Mouse (Mus musculus): Measurements from ENCODE around the gene Crb3. TPM values are rescaled to one million over a fixed set of nuclear protein-coding genes. Genes with fewer than 3 reads are reported as not detected.

The Crb3 gene
- polyA plus RNA-seq, 1 experiment, result 53.5 TPM

DNA sequence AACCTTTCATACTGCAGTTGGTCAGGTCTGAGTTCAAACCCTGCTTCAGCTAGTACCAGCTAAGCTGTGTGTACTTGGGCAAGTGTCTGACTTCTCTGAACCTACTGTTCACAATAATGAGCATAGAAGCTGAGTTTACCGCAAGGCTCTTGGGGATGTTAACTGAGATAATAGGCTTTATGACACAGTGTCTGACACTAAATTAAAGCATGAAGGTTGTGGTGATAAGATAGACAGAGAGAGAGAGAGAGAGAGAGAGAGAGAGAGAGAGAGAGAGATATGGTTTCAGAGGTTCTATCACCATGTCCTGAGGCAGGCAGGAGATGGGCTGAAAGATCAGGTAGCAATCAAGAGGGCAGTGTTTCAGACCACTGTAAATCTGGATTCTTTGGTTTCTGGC is 51.1 kb downstream of the Crb3 start:
- Histone ChIP-seq H3K27ac (ENCODE audit: insufficient read depth, low read length) (no peak overlapping the region), H3K4me3 (ENCODE audit: low read depth, low read length) (no peak overlapping the region), H3K9ac (ENCODE audit: low read depth, poor library complexity, severe bottlenecking) (no peak overlapping the region), H3K27me3 (ENCODE audit: control insufficient read depth, insufficient read depth, low read length, poor library complexity, severe bottlenecking) (peaks cover 4% of the 10 kb centered on the region; the same call in 1 of the 2 replicates), H3K36me3 (ENCODE audit: control insufficient read depth, insufficient read depth, low read length, poor library complexity, severe bottlenecking) (no peaks in the 10 kb centered on the region), H3K9me3 (replicated peaks; ENCODE audit: control insufficient read depth, insufficient read depth, low read length, poor library complexity, severe bottlenecking) (no peaks in the 10 kb centered on the region), H3K4me1 (ENCODE audit: control insufficient read depth, insufficient read depth, low read length) (no peaks in the 10 kb centered on the region)
- TF ChIP-seq CTCF (IDR thresholded peaks at IDR 0.05; ENCODE audit: low read depth, low read length) (no peak), EP300 (IDR thresholded peaks at IDR 0.05; ENCODE audit: insufficient read depth, low read depth, low read length) (no peak), POLR2A (IDR thresholded peaks at IDR 0.05; ENCODE audit: insufficient read depth, low read length) (no peak)

DNA sequence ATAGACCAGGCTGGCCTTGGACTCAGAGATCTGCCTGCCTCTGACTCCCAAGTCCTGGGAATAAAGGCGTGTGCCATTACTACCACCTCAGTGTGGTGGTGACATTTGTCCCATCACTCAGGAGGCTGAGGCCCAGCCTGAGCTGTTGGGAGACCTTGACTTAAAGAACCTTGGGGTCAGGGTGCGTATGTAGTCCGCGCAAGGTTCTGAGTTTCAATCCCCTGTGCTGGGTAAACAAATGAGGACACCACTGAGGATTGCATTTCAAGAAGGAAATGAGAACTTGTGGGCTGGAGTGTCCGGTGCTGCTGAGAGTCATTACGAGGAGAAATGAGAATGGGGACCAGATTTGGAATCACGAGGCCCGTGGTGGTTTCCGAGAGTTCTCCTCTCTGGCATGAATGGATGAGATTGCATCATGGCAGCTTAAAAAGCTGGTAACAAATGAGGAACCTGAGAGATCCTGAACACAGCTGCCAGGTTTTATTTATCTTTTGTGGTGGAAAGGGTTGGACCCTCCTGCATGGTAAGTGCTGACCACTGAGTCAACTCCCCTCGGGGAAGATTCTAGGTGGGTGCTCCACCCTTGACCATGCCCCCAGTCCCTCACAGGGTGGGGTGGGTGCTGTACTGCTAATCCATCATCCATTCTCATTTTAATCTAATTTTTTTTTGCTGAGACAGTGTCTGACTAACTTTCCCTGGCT is 54.0 kb downstream of the Crb3 start:
- H3K4me3 ChIP-seq (ENCODE audit: low read depth, low read length), result no peak overlapping the region
- H3K9ac ChIP-seq (ENCODE audit: low read depth, poor library complexity, severe bottlenecking), result no peak overlapping the region
- no peaks in the 10 kb centered on the region for H3K27me3 ChIP-seq (ENCODE audit: control insufficient read depth, insufficient read depth, low read length, poor library complexity, severe bottlenecking)
- no peaks in the 10 kb centered on the region for H3K36me3 ChIP-seq (ENCODE audit: control insufficient read depth, insufficient read depth, low read length, poor library complexity, severe bottlenecking)
- H3K4me1 ChIP-seq (ENCODE audit: control insufficient read depth, insufficient read depth, low read length), result no peaks in the 10 kb centered on the region
- TF ChIP-seq EP300 (IDR thresholded peaks at IDR 0.05; ENCODE audit: insufficient read depth, low read depth, low read length), result no peak
- TF ChIP-seq POLR2A (IDR thresholded peaks at IDR 0.05; ENCODE audit: insufficient read depth, low read length), result no peak
- TF ChIP-seq CTCF (IDR thresholded peaks at IDR 0.05; ENCODE audit: low read depth, low read length), result no peak
- no peak overlapping the region for H3K27ac ChIP-seq (ENCODE audit: insufficient read depth, low read length)
- H3K9me3 ChIP-seq (replicated peaks; ENCODE audit: control insufficient read depth, insufficient read depth, low read length, poor library complexity, severe bottlenecking), result no peaks in the 10 kb centered on the region

Other genes starting within 250 kb of the Crb3 start
- gene Rfx2, start 228.1 kb upstream of the Crb3 start, polyA plus RNA-seq (2011; ENCODE audit: insufficient read depth, insufficient read length, low read depth, missing spikeins), result 27.5 and 30.5 TPM in 2 replicates
- 0.46 and 0.68 TPM in 2 replicates for gene Acsbg2, start 184.7 kb upstream of the Crb3 start, polyA plus RNA-seq (2011; ENCODE audit: insufficient read depth, insufficient read length, low read depth, missing spikeins)
- 8.0 and 8.4 TPM in 2 replicates for gene 1700061G19Rik, start 183.6 kb upstream of the Crb3 start, polyA plus RNA-seq (2011; ENCODE audit: insufficient read depth, insufficient read length, low read depth, missing spikeins)
- gene Mllt1, start 123.7 kb upstream of the Crb3 start, polyA plus RNA-seq (2011; ENCODE audit: insufficient read depth, insufficient read length, low read depth, missing spikeins), result 20.7 and 21.9 TPM in 2 replicates
- 0.37 and 0.49 TPM in 2 replicates for gene Acer1, start 77.0 kb upstream of the Crb3 start, polyA plus RNA-seq (2011; ENCODE audit: insufficient read depth, insufficient read length, low read depth, missing spikeins)
- gene Clpp, start 68.8 kb upstream of the Crb3 start, polyA plus RNA-seq (2011; ENCODE audit: insufficient read depth, insufficient read length, low read depth, missing spikeins), result 47.7 and 59.9 TPM in 2 replicates
- gene Alkbh7, start 61.8 kb upstream of the Crb3 start, polyA plus RNA-seq (2011; ENCODE audit: insufficient read depth, insufficient read length, low read depth, missing spikeins), result 16.0 and 21.3 TPM in 2 replicates
- not detected in 2 replicates for gene Pspn, start 59.1 kb upstream of the Crb3 start, polyA plus RNA-seq (2011; ENCODE audit: insufficient read depth, insufficient read length, low read depth, missing spikeins)
- 70.2 and 74.1 TPM in 2 replicates for gene Gtf2f1, start 47.8 kb upstream of the Crb3 start, polyA plus RNA-seq (2011; ENCODE audit: insufficient read depth, insufficient read length, low read depth, missing spikeins)
- 0.56 TPM in 1 of 2 replicates, not detected in the other for gene Gm17949, start 47.6 kb upstream of the Crb3 start, polyA plus RNA-seq (2011; ENCODE audit: insufficient read depth, insufficient read length, low read depth, missing spikeins)
- gene Khsrp, start 27.6 kb upstream of the Crb3 start, polyA plus RNA-seq (2011; ENCODE audit: insufficient read depth, insufficient read length, low read depth, missing spikeins), result 166 and 176 TPM in 2 replicates
- not detected in 2 replicates for gene Slc25a41, start 17.5 kb upstream of the Crb3 start, polyA plus RNA-seq (2011; ENCODE audit: insufficient read depth, insufficient read length, low read depth, missing spikeins)
- gene Slc25a23, start 758 bp downstream of the Crb3 start, polyA plus RNA-seq (2011; ENCODE audit: insufficient read depth, insufficient read length, low read depth, missing spikeins), result 24.2 and 24.5 TPM in 2 replicates
- gene Dennd1c, start 19.4 kb downstream of the Crb3 start, polyA plus RNA-seq (2011; ENCODE audit: insufficient read depth, insufficient read length, low read depth, missing spikeins), result 6.6 and 8.9 TPM in 2 replicates
- 5.8 and 12.6 TPM in 2 replicates for gene Tubb4a, start 28.7 kb downstream of the Crb3 start, polyA plus RNA-seq (2011; ENCODE audit: insufficient read depth, insufficient read length, low read depth, missing spikeins)
- gene Tnfsf9, start 46.2 kb downstream of the Crb3 start, polyA plus RNA-seq (2011; ENCODE audit: insufficient read depth, insufficient read length, low read depth, missing spikeins), result 8.1 and 9.1 TPM in 2 replicates
- gene Cd70, start 90.7 kb downstream of the Crb3 start, polyA plus RNA-seq (2011; ENCODE audit: insufficient read depth, insufficient read length, low read depth, missing spikeins), result not detected in 2 replicates
- not detected in 2 replicates for gene Tnfsf14, start 135.1 kb downstream of the Crb3 start, polyA plus RNA-seq (2011; ENCODE audit: insufficient read depth, insufficient read length, low read depth, missing spikeins)
- gene C3, start 169.0 kb downstream of the Crb3 start, polyA plus RNA-seq (2011; ENCODE audit: insufficient read depth, insufficient read length, low read depth, missing spikeins), result 0.94 TPM in 1 of 2 replicates, not detected in the other
- 13.1 and 14.2 TPM in 2 replicates for gene Gpr108, start 189.3 kb downstream of the Crb3 start, polyA plus RNA-seq (2011; ENCODE audit: insufficient read depth, insufficient read length, low read depth, missing spikeins)
- 59.0 and 61.1 TPM in 2 replicates for gene Trip10, start 190.3 kb downstream of the Crb3 start, polyA plus RNA-seq (2011; ENCODE audit: insufficient read depth, insufficient read length, low read depth, missing spikeins)
- not detected in 2 replicates for gene Vav1, start 220.0 kb downstream of the Crb3 start, polyA plus RNA-seq (2011; ENCODE audit: insufficient read depth, insufficient read length, low read depth, missing spikeins)

Measured in ES-Bruce4 (cell line).